In genomic region chr3:144570047-144570815, GRCm38 (mm10) we compare ENCODE assay signal across 8 mouse cellular contexts. TPM values are rescaled to one million over a fixed set of nuclear protein-coding genes. Genes with fewer than 3 reads are reported as not detected.
DNase-seq lines count a peak whose midpoint lies in the region; ATAC-seq lines count a peak whose summit lies in the region.

TSS of gene Hs2st1 (minus strand) at chr3:144570181.
TSS of gene Selenof (plus strand) at chr3:144570304.

- H3K9ac ChIP-seq in hindbrain, embryonic 11.5 days (ENCODE audit: low read depth, low read length) = peak within 1 kb of the TSS; percentile 97

- ATAC-seq in hindbrain, embryonic 11.5 days (ENCODE audit: low FRiP score) = peak; percentile 99

- peaks cover 3% of the 10 kb centered on the region; the same call in 1 of the 2 replicates for H3K4me1 ChIP-seq in hindbrain, embryonic 11.5 days (replicated peaks; ENCODE audit: control insufficient read depth, insufficient read depth, low read length)

- peak within 1 kb of the TSS; percentile 93 for H3K27ac ChIP-seq in hindbrain, embryonic 11.5 days (ENCODE audit: low read depth, low read length)

- no peaks in the 10 kb centered on the region for H3K27me3 ChIP-seq in hindbrain, embryonic 11.5 days (ENCODE audit: control insufficient read depth, insufficient read depth, low read length)

- peak; percentile 99 for DNase-seq in Muller cell, postnatal 12 days (ENCODE audit: inconsistent ontology term)
- peak; percentile 100 for DNase-seq in cerebellum, adult 9-11 months
- DNase-seq in frontal cortex, adult 2 months (ENCODE audit: extremely low spot score in 1 of 2, low spot score in 1 of 2) = peak; percentile 99
- peak; percentile 96 for DNase-seq in hindbrain, embryonic 11.5 days (ENCODE audit: low spot score)
- peak; percentile 92 to 95 for DNase-seq in layer of hippocampus, postnatal 10 days (ENCODE audit: low spot score in 2 of 2)
- peak; percentile 100 for DNase-seq in lung, postnatal 10 days
- DNase-seq in ovary, postnatal 36 days (ENCODE audit: low spot score) = peak; percentile 93
- DNase-seq in thymus, postnatal 25 days = peak; percentile 94

- H3K4me3 ChIP-seq in hindbrain, embryonic 11.5 days (ENCODE audit: low read depth, low read length) = peak within 1 kb of the TSS; percentile 85

- H3K36me3 ChIP-seq in hindbrain, embryonic 11.5 days (ENCODE audit: control insufficient read depth, insufficient read depth, low read length) = no peaks in the 10 kb centered on the region

- peak within 1 kb of the TSS; percentile 54 for H3K4me2 ChIP-seq in hindbrain, embryonic 11.5 days (replicated peaks; ENCODE audit: low read depth, low read length)

- no peaks in the 10 kb centered on the region for H3K9me3 ChIP-seq in hindbrain, embryonic 11.5 days (ENCODE audit: control insufficient read depth, low read length)

- WGBS in hindbrain, embryonic 11.5 days = under 1% methylated on average over 62 of the region's 69 CpGs

RNA-seq across cellular contexts. Expression of gene Hs2st1, which starts in this region (rescaled TPM):
- 21.7 and 22.3 TPM in 2 replicates for polyA plus RNA-seq in frontal cortex, adult 2 months (2012; rRNA removed)
- 16.3 and 17.1 TPM in 2 replicates for polyA plus RNA-seq in hindbrain, embryonic 11.5 days (2014; fragmentation: Nextera tagmentation; extraction: Ambion mirVana)
- total RNA-seq in layer of hippocampus, postnatal 10 days (2021) = 10 to 100 TPM; 48.8 to 51.9 TPM

RNA-seq across cellular contexts. Expression of gene Selenof, which starts in this region (rescaled TPM):
- polyA plus RNA-seq in frontal cortex, adult 2 months (2012; rRNA removed) = 267 and 289 TPM in 2 replicates
- polyA plus RNA-seq in hindbrain, embryonic 11.5 days (2014; fragmentation: Nextera tagmentation; extraction: Ambion mirVana) = 402 and 453 TPM in 2 replicates
- total RNA-seq in layer of hippocampus, postnatal 10 days (2021) = 100 to 1,000 TPM; 293 to 294 TPM

Comparison
In these comparisons a context has a peak if more than half of its experiments do, and no peak if none do; other contexts are left out.
1. Peak in every context shown above with its lines: DNase-seq, ATAC-seq, H3K4me3 ChIP-seq and H3K27ac ChIP-seq.